Mouse (Mus musculus) neural tube, embryonic 13.5 days (tissue): Measurements from ENCODE around the gene Gm49630. TPM values are rescaled to one million over a fixed set of nuclear protein-coding genes. Genes with fewer than 3 reads are reported as not detected.
A peak's percentile ranks its signal among the peaks of the same experiment; 100 is the strongest.
"Not testable (repeated sequence)": the region's sequence is repeated elsewhere in the genome, so short reads cannot be mapped to it uniquely, and the experiment has no call there.

ENCODE experiments used
- ATAC-seq: fragments of 200-750 bp; cut with Nextera tagmentation; 2 replicates; pipeline ENCODE4 v1.8.0; 2017; ENCODE audit warnings: low read depth, mild to moderate bottlenecking, moderate TSS enrichment, moderate library complexity
- H3K27ac ChIP-seq: fragments of 300-500 bp; sonication (generic); replicated peaks from 2 replicates; pipeline ENCODE4 v1.5.1; 2015; ENCODE audit warnings: moderate library complexity, mild to moderate bottlenecking, inconsistent platforms
- H3K27me3 ChIP-seq: fragments of 300-500 bp; sonication (generic); 2 replicates; pipeline ENCODE4 v1.6.1; 2015; ENCODE audit warnings: mild to moderate bottlenecking, inconsistent platforms
- H3K36me3 ChIP-seq: fragments of 300-500 bp; sonication (generic); 2 replicates; pipeline ENCODE4 v1.6.1; 2015; ENCODE audit warnings: mild to moderate bottlenecking, inconsistent platforms
- H3K4me1 ChIP-seq: fragments of 300-500 bp; sonication (generic); replicated peaks from 2 replicates; pipeline ENCODE4 v1.6.1; 2015; ENCODE audit warnings: inconsistent platforms
- H3K4me2 ChIP-seq: fragments of 300-500 bp; sonication (generic); 2 replicates; pipeline ENCODE4 v1.6.1; 2015; ENCODE audit warnings: inconsistent platforms, mild to moderate bottlenecking, moderate library complexity
- H3K4me3 ChIP-seq: fragments of 300-500 bp; sonication (generic); 2 replicates; pipeline ENCODE4 v1.5.1; 2015; ENCODE audit warnings: mild to moderate bottlenecking, inconsistent platforms
- H3K9ac ChIP-seq: fragments of 300-500 bp; sonication (generic); 2 replicates; pipeline ENCODE4 v1.6.1; 2015; ENCODE audit warnings: moderate library complexity, mild to moderate bottlenecking, inconsistent platforms
- H3K9me3 ChIP-seq: fragments of 300-500 bp; sonication (generic); 2 replicates; pipeline ENCODE4 v1.6.1; 2016; ENCODE audit warnings: inconsistent platforms
- WGBS: fragments of 180-500 bp; shearing (Covaris S2); methylation state at CpG from one replicate; pipeline ENCODE4 v1.1.7; 2015; 5-methylcytosine and 5-hydroxymethylcytosine counted together
- polyA plus RNA-seq: library from polyadenylated mRNA; unstranded; fragments of >200 nt; fragmentation: Nextera tagmentation; extraction: Ambion mirVana; gene quantifications from 2 replicates; pipeline ENCODE4 v1.2.1, GENCODE M21; 2015

Gene Gm49630
- not detected in 2 replicates for polyA plus RNA-seq

DNA sequence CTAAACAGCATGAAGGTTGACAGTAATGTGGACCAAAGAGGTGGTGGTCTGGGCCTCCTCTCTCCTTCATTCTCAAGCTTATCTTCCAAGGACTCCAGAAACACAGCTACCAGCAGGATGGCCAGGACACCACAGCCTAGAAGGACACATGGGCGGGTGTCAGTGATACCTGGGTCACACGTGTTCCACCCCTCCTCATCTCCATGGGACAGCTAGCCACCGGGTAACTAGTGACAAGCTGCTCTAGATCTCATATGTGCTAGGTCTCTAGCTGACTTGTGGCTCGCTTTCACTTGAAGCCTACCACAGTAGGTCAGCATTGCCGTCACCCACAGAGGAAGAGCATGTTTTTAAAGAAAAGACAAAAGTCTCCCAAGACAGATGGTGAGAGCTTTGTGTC is at the start of gene Gm49630:
TSS of gene Gm49630 (minus strand) at position 101 of the 400 bp plus-strand sequence.
- ATAC-seq, H3K27me3 ChIP-seq, H3K4me2 ChIP-seq, H3K9me3 ChIP-seq, H3K27ac ChIP-seq, H3K4me3 ChIP-seq, H3K4me1 ChIP-seq, H3K9ac ChIP-seq, H3K36me3 ChIP-seq: not testable (repeated sequence)
- WGBS, result 100% methylated on average over 1 of the region's 5 CpGs

DNA sequence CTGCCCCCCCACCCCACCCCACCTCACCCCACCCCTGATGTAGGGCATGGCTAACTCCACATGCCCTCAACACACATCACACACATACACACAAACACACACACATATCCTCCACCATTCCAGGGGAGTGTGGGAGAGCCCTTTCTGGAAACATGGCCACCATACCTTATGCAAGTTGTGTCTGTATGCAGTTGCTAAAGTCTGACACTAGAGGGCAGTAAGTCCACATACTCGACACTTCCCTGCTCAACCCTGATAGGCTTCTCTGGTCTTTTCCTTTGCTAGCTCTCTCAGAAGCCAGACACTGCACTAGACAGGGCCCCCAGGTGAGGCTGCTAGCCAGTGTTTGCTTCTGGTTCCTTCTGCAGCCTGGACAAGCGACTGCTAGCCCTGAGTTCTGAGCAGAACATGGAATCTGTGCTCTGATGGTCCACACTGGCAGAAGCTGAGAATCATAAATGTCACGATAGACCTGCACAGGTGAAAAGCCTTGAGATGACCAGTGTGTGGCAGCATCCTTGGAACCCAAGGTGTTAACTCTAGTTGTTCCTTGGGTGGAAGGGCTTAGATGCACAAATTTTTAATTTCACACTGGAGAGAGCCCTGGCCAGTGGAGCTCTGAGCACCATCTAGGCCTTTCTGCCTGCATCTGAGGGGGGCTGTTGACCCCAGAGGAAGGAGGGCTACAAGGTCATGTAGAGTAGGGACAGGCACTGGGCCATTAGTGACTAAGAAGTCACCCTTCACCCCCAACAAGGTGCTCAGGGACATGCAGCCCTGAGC is 48.6 kb upstream of the Gm49630 start:
- ATAC-seq, result peak; percentile 94
- not testable (repeated sequence) for H3K27me3 ChIP-seq, H3K27ac ChIP-seq, H3K9ac ChIP-seq, H3K4me3 ChIP-seq, H3K4me1 ChIP-seq, H3K9me3 ChIP-seq, H3K36me3 ChIP-seq, H3K4me2 ChIP-seq
- WGBS, result 13% methylated on average over 2 of the region's 3 CpGs

DNA sequence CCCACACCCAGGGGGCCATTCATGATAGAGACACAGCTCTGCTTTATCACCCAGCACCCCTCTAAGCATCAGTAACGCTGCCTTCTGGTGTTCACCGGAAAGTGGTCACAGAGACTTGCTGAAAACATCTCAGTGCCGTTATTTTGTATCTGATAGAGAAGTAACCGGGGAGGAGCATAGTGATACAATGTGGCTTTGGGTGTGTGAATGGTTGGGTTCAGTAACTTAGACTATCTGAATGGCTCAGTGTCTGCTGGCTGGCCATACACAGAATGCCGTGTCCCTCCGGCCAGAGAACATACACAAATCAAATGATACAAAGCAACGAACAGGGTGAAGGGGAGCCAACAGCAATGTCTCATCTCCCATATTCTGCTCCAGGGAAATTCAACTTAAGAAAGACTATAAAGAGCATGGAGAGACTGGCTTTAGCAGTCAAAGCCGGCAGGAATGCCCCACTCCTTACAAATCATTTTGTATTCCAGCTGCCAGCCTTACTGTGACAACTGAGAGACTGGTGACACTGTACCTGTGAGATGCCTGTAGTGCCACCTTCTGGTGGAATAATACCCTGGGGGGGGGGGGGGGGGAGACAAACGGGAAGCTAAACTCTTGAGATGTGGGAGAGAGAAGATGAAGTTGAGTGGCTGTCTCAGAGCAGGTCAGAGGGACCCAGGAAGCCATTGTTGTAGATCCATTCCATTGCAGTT is 43.0 kb upstream of the Gm49630 start:
- WGBS, result 73% methylated on average over 7 of the region's 9 CpGs
- H3K9ac ChIP-seq, H3K4me1 ChIP-seq, H3K4me3 ChIP-seq, H3K36me3 ChIP-seq, H3K4me2 ChIP-seq, ATAC-seq, H3K9me3 ChIP-seq, H3K27me3 ChIP-seq, H3K27ac ChIP-seq: not testable (repeated sequence)

DNA sequence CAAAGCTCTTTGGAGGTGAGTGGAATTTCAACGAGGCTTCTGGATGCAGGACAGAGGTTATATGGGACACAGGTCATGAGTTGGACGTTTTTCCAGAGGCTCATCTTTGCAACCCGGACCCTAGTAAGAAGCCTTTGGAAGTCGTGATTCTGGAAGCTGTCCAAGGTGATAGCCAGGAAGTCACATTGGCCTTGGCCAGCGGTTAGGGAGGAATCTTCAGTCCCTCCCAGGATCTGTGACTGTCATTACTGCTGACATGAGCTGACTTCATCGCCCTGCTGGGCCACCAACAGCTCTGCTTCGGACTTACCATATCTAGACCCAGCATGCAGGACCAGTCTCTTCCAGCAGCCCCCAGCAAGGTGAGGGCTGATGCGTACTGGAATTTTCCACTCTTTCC is 41.6 kb upstream of the Gm49630 start:
- not testable (repeated sequence) for ATAC-seq, H3K27ac ChIP-seq, H3K4me2 ChIP-seq, H3K9ac ChIP-seq, H3K4me1 ChIP-seq, H3K4me3 ChIP-seq, H3K36me3 ChIP-seq, H3K27me3 ChIP-seq, H3K9me3 ChIP-seq
- WGBS, result 86% methylated on average over 8 of the region's 8 CpGs

DNA sequence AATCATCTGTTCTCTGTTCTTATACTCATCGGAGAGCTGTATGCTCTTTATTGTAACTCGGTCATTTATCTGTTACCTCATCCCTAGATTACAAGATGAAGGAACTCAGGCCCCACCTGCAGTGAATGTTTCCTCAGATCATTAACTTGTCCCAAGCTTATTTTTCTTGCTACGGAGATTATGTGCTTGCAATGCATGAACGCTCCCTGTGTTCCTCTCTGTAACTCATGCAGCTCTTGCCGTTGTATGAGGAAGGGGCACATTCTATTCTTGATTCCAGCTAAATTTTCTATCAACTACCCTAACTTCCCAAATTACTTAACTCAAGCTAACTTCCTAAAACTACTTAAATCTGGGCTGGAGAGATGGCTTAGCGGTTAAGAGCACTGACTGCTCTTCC is 28.0 kb upstream of the Gm49630 start:
- H3K27me3 ChIP-seq, H3K4me3 ChIP-seq, H3K9me3 ChIP-seq, ATAC-seq, H3K4me2 ChIP-seq, H3K36me3 ChIP-seq, H3K4me1 ChIP-seq, H3K9ac ChIP-seq, H3K27ac ChIP-seq: not testable (repeated sequence)
- 88% methylated on average over 6 of the region's 6 CpGs for WGBS

DNA sequence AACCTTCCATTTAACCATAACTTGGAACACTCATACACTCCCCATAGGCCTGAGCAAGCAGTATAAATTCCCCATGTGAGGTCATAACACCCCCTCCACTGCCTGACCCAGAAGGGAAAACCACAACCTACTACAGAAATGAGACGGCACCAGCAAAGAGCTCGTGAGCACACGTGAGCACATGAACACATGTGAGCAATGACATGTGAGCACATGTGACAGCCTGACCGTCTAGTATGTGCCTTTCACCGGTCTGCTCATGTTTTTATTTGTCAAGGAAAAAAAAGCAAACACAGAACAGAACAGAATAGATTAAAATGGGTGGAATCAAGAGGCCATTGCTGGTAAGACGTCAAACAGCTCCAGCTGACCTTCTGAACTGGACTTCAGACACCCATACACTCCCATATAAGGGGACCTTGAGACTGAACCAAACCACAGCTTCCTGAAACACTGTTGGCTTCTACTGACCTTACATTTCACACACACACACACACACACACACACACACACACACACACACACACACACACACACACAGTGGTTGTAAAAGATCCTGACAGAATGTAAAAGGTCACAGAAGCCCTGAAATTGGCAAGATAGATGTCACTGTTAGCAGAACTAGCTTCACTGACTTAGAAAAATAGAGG is 26.5 kb upstream of the Gm49630 start:
- not testable (repeated sequence) for ATAC-seq, H3K27ac ChIP-seq, H3K27me3 ChIP-seq, H3K4me1 ChIP-seq, H3K36me3 ChIP-seq, H3K4me3 ChIP-seq, H3K4me2 ChIP-seq, H3K9me3 ChIP-seq, H3K9ac ChIP-seq
- WGBS, result 91% methylated on average over 6 of the region's 6 CpGs

DNA sequence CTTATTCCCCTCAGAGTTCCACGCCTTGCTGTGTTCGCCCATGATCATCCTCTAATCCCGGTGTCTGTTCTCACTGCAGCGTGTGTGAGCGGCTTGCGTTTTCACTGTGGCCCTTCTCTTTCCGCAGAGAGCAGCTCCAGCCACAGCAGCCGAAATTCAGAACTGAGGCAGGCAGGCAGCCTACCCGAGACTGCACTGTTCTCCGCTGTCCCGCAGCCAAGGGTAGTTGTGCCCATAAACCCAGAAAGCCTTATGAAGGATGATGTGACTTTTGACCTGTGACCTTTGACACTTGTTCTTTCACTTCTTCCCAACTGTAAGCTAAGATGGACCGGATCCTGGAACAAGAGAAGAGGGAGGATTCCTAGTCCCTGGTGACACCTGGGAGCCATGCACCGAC is 25.3 kb upstream of the Gm49630 start:
- H3K4me3 ChIP-seq, H3K27ac ChIP-seq, H3K27me3 ChIP-seq, H3K36me3 ChIP-seq, ATAC-seq, H3K4me1 ChIP-seq, H3K9ac ChIP-seq, H3K9me3 ChIP-seq, H3K4me2 ChIP-seq: not testable (repeated sequence)
- 89% methylated on average over 13 of the region's 13 CpGs for WGBS

DNA sequence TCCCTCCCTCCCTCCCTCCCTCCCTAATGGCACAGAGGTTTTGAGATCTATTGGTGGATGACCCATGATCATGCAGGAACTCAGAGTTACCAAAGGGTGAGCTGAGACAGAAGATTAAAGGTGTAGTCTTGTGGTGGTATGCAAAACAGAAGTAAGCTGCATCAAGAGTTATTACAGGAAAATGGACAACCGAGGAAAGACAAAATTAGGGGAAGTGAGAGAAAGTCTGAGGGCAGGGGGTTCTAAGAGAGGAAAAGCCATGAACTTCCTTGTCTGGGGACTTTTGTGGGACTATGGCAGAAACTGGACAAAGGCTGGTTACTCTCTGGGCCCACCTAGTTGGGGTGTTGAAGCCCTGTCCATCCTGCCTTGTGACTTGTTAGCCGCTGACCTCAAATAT is 24.5 kb upstream of the Gm49630 start:
- no CpG with 5 or more reads among the region's 2 CpGs for WGBS
- not testable (repeated sequence) for H3K4me3 ChIP-seq, H3K36me3 ChIP-seq, H3K27me3 ChIP-seq, ATAC-seq, H3K9ac ChIP-seq, H3K9me3 ChIP-seq, H3K4me2 ChIP-seq, H3K27ac ChIP-seq, H3K4me1 ChIP-seq

DNA sequence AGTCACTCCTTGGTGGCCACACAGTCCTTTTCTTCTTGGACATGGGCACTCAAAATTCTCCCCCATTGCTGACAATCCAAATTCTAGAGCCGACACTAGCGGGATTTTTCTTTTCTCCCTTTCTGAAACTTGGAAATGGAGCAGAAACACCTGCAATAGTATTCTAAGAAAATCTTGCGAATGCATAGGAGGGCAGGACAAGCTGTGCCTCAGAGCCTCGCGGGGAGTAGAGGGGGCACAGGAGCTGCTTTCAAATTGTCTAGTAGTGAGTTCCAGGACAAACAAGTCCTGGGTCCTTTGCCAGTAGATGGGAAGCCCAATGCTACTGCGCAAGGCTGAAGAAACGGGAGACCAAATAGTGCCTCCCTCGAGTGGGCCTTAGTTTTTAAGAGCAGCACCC is 23.9 kb upstream of the Gm49630 start:
- WGBS, result 90% methylated on average over 8 of the region's 8 CpGs
- ATAC-seq, H3K9ac ChIP-seq: not testable (repeated sequence)

DNA sequence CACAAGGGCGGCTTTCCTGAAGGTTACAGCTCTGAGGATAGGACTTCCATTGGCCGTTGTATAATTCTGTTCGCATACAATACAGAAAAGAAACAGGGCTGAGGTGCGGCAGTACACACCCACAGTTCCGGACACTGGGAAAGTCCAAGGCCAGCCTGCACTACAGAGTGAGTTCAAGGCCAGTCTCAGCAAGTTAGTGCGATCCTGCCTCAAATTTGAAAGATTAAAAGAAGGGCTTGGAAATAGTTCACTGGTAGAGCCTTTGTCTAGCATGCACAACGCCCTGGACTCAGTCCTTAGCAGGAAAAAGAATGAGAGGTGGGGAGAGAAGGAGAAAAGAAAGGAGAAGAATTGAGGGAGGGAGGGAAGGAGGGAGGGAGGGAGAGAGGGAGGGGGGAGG is 23.3 kb upstream of the Gm49630 start:
- H3K4me1 ChIP-seq, H3K9me3 ChIP-seq, ATAC-seq, H3K9ac ChIP-seq, H3K4me3 ChIP-seq, H3K27me3 ChIP-seq, H3K27ac ChIP-seq, H3K36me3 ChIP-seq, H3K4me2 ChIP-seq: not testable (repeated sequence)
- WGBS, result 88% methylated on average over 7 of the region's 7 CpGs

More for the DNA sequence above, 23.9 kb upstream of the Gm49630 start:
- H3K36me3 ChIP-seq, H3K4me2 ChIP-seq, H3K4me3 ChIP-seq, H3K27ac ChIP-seq, H3K4me1 ChIP-seq, H3K27me3 ChIP-seq, H3K9me3 ChIP-seq: not testable (repeated sequence)

DNA sequence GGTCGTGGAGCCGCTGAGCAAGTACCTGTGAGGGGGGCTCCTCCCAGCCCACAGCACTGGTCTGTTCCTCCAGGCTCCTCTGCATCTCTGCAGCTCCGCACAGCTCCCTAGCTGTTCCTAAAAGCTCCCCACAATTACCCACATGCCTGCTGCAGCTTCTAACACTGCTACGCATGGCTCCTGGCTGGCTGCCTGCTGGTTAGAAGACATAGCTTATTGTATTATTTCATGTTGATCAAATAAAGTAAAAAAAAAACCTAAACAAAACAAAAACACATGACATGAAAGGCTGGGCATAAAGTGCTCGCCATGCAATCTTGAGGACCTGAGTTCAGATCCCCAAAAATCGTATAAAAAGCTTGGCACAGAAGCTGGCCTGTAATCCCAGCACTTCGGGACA is 18.1 kb upstream of the Gm49630 start:
- not testable (repeated sequence) for H3K36me3 ChIP-seq, ATAC-seq, H3K9ac ChIP-seq, H3K27ac ChIP-seq, H3K4me3 ChIP-seq, H3K4me1 ChIP-seq, H3K9me3 ChIP-seq, H3K27me3 ChIP-seq, H3K4me2 ChIP-seq
- 74% methylated on average over 7 of the region's 7 CpGs for WGBS

DNA sequence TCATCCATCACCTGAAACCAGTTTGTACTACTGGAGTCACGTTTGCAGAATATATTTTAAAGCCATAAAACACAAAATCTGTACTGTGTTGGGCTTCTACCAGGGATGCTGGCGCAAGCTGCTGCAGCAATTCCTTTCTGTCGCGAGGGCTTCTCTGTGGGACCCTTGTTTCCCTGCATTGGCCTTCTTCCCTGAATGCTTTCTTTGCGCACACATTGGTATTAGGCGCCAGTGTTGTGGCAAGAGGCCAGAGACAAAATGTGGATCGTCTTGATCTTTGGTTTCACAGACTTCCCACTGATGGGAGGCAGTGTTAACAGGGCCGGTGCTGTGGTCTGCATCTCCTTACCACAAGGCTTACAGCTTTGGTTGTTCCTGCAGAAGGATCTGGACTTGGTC is 17.2 kb upstream of the Gm49630 start:
- not testable (repeated sequence) for ATAC-seq, H3K36me3 ChIP-seq
- WGBS, result 74% methylated on average over 8 of the region's 8 CpGs

More for the DNA sequence above, 17.2 kb upstream of the Gm49630 start:
- H3K4me3 ChIP-seq, H3K4me2 ChIP-seq, H3K9ac ChIP-seq, H3K27me3 ChIP-seq, H3K4me1 ChIP-seq, H3K27ac ChIP-seq, H3K9me3 ChIP-seq: not testable (repeated sequence)
